Mouse (Mus musculus) retina, adult 2 months (tissue): ENCODE results near the gene Uba7.

Experiments used
- DNase-seq: peaks from one replicate; pipeline ENCODE4 v3.0.0-alpha.2; 2012; ENCODE audit warnings: low read depth, low spot score

Uba7 gene

GRCm38 (mm10) chr9:107961881-107962280, 13.4 kb upstream of the Uba7 start:
- no peak for DNase-seq

GRCm38 (mm10) chr9:107962916-107963315, 12.4 kb upstream of the Uba7 start:
- DNase-seq: no peak

- peak; percentile 68 for DNase-seq
Observed at GRCm38 (mm10) chr9:107963700-107964099, 11.6 kb upstream of the Uba7 start.

- DNase-seq: no peak
Observed at GRCm38 (mm10) chr9:107964681-107965080, 10.6 kb upstream of the Uba7 start.

- DNase-seq: no peak
Observed at GRCm38 (mm10) chr9:107966676-107967075, 8.6 kb upstream of the Uba7 start.

GRCm38 (mm10) chr9:107967437-107967836, 7.9 kb upstream of the Uba7 start:
- no peak for DNase-seq

- DNase-seq: no peak
Observed at GRCm38 (mm10) chr9:107968531-107968930, 6.8 kb upstream of the Uba7 start.

GRCm38 (mm10) chr9:107970311-107970710, 5.0 kb upstream of the Uba7 start:
- no peak for DNase-seq

GRCm38 (mm10) chr9:107971690-107972541, 3.4 kb upstream of the Uba7 start:
- DNase-seq: no peak

GRCm38 (mm10) chr9:107974491-107975171, 674 bp upstream of the Uba7 start:
- DNase-seq: no peak

GRCm38 (mm10) chr9:107978815-107979214, 3.5 kb downstream of the Uba7 start:
- DNase-seq: no peak

GRCm38 (mm10) chr9:107981684-107982605, 6.6 kb downstream of the Uba7 start:
- no peak for DNase-seq

GRCm38 (mm10) chr9:107982681-107983346, 7.5 kb downstream of the Uba7 start, which contains the start of gene Gm20661:
TSS of gene Gm20661 (plus strand) at chr9:107983058.
- no peak for DNase-seq

GRCm38 (mm10) chr9:107983421-107983890, 8.2 kb downstream of the Uba7 start:
- no peak for DNase-seq

GRCm38 (mm10) chr9:107984052-107984753, 8.9 kb downstream of the Uba7 start:
- no peak for DNase-seq

GRCm38 (mm10) chr9:107984754-107985055, 9.4 kb downstream of the Uba7 start:
- no peak for DNase-seq

GRCm38 (mm10) chr9:107985131-107986119, 10.1 kb downstream of the Uba7 start, which contains the start of gene Inka1:
TSS of gene Inka1 (minus strand) at chr9:107985879.
- no peak for DNase-seq

- DNase-seq: no peak
Observed at GRCm38 (mm10) chr9:107986376-107986775, 11.1 kb downstream of the Uba7 start.

- DNase-seq: no peak
Observed at GRCm38 (mm10) chr9:107987950-107988349, 12.6 kb downstream of the Uba7 start.
